Mouse (Mus musculus) left cerebral cortex, postnatal 10 days (tissue): Measurements from ENCODE around the gene Rxfp4. TPM values are rescaled to one million over a fixed set of nuclear protein-coding genes. Genes with fewer than 3 reads are reported as not detected.

ENCODE experiments used
- DNase-seq, 2 experiments: peaks; one replicate each; pipeline ENCODE4 v3.0.0; 2021 to 2022; ENCODE audit warnings: low spot score in 2 of 2, mixed read lengths in 1 of 2; ENCODE audit errors: extremely low spot score in 1 of 2
- intact Hi-C: fragments of 180-260 bp; cut with DNase I; formaldehyde crosslinking; loops from one replicate; pipeline ENCODE4 v1.15.1; 2025
- total RNA-seq, 2 experiments: library from RNA; stranded (reverse); gene quantifications; 2 replicates each; pipeline ENCODE4 v1.2.3; 2021

Rxfp4 gene
- total RNA-seq, 2 experiments from 2014 or later: not detected

DNA sequence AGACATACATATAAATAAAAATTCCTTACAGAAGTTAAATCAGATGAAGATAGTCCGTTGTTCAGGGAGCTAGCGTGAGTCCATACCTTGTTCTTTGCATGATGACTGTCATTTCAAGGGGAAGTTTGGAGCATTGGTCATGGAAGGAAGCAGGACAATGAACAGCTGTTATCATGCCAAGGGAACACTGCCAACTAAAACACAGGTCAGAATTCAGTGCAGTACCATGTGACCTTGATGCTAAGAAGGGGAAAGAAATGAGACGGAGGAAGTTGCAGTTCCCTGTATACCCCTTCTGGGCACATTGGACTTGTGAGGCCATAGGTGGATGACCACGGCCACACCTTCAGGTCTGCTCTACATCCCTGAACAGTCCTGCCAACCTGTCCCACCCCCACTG, 1.7 kb upstream of the Rxfp4 start:
- intact Hi-C loops: no loop called here
- no peak for DNase-seq

DNA sequence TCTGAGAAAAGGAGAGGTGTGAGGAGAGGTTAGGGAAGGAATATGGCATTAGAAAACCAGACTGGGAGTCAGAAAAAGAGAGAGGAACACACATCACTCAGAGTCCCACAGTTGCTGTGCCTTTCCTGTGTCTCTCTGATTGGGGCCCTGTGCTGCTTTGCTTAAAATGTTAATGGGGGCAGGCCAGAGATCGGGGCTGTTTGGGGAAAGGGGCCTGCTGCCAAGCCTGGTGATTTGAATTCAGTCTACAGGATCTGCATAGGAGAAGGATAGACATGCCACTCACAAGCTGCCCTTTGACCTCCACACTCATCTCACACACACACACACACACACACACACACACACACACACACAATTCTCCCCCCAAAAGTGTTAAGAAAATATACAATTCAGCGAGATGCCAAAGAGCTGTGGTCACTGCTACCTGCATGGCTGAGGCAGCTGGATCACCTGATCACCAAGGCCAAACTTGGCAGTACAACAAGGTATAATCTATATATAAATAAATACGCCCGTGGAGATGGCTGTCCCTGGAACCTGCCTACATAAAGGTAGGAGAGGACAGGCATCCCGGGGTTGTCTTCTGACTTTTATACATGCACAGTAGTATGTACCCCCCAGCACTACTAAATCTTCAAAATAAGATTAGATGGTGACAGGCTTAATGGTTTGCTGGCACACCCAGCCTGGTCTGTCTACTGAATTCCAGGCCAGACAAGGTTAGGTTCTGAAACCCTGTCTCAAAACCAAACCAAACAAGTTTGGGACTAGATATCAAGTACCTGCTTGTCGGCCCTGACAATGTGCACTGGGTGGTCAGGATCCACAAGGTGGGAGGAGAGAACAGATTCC, 801 bp upstream of the Rxfp4 start:
- no peak for DNase-seq
- intact Hi-C loops: no loop called here

DNA sequence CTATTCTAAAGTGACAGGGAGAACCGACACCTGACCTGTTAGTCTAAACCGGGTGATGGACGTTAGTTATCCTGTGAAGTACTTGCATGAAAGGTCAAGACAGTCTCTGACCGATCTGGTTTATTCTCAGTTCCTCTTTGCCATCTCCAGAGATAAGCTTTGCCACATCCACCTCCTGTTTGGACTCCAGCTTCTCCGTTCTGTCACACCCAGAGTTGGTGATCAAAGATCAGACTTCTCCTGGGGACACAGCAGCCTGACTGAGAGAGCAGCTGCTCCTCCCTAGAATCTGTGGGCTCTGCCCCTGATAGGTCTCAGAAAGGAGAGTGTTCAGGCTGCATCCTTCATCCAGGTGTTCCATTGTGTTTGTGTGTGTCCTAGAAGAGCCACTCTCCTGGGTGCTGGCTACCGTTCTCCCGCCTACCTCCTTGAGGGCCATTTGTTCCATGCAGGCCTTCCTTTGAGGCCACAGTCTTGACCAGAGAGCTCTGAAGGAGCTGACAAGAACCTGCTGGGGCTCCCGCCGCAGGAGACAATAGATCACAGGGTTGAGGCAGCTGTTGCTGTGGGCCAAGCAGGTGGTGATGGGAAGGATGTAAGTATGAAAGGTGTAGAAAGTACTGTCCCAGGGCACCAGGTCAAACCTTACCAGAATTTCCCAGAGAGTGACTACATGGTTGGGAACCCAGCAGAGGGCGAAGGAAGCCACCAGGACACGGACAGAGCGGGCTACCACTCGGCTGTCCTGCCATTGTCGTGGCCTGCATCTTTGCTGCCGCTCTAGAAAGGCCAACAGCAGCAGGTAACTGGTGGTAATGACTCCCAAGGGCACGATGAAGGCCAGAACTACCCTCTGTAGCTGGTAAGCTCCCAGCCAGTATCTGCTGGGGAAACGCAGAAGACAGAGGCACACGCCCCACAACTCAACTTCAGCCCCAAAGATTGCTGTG, 998 bp downstream of the Rxfp4 start:
- DNase-seq: no peak
- intact Hi-C loops: no loop called here

DNA sequence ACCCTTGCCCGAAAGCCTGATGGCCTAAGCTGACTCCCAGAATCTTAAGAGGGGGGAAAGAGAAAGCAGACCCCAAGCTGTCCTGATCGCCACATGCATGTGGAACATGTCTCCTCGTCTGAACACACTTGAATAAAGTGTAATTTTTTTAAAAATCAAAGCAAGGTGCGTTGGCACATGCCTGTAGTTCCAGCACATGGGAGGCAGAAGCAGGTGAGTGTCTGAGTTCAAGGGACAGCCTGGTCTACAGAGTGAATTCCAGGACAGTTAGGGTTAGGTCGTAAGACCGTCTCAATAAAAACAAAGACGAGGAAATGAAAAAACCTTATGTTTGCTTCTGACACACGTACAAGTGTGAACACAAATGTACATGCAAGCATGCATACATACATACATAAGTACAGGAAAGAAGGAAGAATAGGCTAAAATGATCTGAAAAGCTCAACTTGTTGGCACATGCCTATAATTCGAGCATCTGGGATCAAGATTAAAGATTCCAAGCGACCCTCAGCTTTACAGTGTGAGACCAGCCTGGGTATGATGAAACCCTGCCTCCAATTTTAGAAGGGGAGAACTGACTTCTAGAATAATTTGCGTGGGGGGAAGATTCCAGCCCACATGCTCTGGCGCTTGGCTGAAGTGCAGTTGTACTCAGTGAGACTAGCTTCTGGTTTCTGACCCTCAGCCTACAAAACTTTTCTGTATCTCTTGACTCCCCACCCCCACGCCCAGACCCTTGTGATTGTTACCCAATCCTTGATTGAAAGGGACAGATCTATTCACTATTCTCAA, 2.0 kb downstream of the Rxfp4 start:
- intact Hi-C loops: no loop called here
- peak in 1 of 2 experiments; percentile 25 for DNase-seq

DNA sequence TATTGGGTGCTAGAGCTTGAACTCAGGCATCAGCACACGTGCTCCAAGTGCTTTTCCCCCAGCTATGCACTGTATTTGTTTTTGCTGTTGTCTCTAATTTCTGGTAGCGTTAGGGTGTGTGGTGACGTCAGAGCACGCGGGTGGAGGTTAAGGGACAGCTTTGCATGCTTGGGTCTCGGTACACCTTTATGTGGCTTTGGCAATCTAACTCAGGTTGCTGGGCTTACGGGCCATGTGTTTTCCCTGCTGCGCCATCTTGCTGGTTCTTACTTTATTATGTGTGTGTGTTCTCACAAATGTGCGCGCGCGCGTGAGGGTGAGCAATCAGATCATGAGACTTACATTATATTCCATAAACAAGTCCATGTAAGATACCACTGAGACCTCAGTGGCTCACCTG, 3.0 kb downstream of the Rxfp4 start:
- no peak for DNase-seq
- intact Hi-C loops: no loop called here

DNA sequence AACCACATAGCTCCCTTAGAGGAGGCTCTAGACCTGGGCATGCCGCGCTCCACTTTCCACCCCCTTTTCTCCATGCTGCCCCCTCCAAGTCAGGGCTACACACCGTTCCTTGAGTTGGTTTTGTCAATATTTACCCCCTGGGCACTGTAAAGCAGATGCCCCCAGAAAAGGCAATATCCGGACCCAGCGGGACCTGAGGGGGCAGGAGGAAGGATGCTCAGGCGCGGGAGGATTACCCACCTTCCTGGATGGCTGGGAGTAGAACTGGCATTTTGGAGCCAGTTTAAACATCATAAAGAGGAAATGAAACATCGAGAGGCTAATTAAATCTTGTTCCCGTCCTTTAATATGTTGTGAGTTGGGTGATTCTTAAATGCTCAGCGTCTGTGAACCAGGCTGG, 3.8 kb downstream of the Rxfp4 start:
- DNase-seq: peak in 1 of 2 experiments; percentile 22
- intact Hi-C loops: no loop called here

DNA sequence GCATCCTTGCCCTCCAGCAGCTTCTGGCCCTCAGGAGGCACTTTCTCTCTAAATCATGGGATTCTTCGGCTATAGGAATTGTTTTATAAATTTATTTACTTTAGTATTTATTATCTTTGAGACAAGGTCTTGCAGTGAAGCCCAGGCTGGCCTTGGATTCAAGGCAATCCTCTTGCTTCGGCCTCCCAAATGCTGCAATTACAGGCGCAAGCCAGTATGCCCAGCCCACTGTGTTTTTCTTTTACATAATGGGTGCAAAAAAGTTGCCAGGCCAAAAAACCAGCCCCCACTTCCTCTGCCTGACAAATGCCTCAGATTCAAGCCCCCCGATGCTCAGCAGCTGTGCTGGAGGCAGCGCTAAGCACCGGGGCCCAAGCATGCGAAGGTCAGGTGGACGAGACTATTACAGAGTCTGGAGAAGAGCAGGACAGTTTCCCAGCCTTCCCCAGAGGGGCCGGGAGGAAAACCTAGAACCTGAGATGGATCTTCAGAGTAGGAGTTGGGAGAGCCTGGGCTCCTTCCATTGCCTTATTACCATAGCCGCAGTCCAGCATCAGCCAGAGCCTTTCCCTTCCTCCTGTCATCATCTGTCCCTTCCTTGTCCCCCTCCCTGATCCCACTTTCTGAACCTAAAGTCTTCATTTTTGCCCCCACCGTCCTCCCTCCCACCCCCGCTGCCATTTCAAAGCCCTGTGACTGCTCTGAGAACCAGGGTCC, 4.3 kb downstream of the Rxfp4 start:
- intact Hi-C loops: no loop called here
- no peak for DNase-seq

DNA sequence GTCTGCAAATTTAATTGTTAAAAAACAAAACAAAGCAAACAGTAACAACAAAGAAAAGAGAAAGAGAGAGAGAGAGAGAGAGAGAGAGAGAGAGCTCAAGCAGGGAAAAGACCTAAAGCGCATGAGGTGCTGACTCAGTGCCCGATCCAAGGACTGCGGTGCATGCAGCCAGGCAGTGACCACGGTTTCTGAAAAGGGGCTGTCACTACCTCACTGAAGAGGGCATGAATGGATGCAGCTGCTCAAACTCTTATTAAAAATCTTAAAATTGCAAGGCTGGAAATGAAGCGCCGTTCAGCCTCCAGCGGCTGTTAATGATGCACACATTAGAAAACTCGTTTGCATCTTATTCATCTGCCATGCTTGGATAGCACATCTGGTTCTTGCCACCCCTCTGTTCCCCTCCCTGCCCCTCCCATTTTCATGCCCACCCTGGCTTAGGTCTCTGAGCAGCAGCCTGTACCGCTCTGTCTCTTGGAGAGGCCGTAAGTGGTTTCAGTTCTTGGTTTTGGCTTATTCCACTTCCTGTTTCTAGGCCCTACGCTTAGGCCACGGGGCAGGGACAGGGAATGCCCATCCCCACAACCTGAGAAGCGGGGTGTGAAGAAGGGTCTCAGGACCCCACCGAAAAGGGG, 5.0 kb downstream of the Rxfp4 start:
- intact Hi-C loops: no loop called here
- DNase-seq: no peak

DNA sequence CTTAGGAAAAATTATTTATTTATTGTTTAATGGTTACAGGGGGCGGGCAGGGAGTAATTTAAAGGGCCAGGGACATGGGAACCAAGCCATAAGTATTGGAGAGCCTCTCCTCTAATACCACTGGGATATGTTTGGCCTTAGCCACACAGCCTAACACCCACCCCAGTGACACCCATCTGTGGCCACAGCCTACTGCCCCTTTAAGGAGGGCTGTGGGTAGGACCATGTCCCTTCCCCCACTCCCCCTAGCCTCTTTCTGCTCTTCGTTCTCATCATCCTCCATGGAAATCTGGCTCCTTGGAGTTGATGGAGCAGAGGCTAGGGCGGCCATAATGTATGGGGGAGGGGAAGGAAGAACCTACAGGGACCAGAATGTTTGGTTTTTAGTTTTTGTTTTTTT, 5.9 kb downstream of the Rxfp4 start:
- DNase-seq: no peak
- intact Hi-C loops: no loop called here

DNA sequence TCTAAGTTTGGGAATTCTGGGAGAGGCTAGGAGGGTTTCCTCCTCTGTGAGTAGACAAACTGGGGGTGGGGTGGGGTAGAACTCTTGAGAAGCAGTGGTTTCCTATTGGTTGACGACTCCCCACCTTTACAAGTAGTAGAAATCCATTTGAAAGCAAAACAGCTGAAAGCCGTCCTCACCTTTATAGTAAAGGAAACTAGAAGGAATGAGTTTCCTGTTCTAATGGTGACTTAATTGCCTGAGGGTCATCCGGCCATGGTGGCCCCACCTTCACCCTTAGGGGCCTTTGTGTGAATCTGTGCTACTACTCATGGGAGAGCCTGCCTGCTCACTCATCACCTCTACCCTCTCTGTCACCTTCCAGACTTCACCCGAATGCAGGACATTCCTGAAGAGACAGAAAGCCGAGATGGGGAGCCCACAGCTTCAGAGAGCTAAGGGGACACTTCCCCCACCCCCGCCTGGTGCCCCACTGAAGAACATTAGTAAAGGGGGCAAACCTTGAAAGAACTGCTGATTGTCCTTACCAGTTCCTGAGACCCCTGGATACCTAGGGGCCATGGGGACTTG, 6.4 kb downstream of the Rxfp4 start:
- intact Hi-C loops: no loop called here

DNA sequence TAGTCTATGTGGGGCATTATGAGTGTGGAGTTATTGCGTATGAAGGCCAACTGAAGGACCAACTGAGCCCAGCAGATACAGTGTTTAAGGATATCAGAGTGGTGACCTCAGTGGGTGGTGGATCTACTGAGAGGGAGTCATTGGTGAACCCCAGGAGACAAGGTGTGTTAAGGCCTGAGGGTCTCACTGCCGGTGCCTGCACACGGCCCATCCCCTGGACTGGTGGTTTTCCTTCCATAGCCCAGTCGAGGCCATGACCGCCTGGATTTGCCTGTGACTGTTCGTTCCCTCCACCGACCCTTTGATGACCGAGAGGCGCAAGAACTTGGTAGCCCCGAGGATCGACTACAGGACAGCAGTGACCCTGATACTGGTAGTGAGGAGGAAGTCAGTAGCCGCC, 7.0 kb downstream of the Rxfp4 start:
- peak in 1 of 2 experiments; percentile 21 for DNase-seq

More for the DNA sequence above, 6.4 kb downstream of the Rxfp4 start:
- DNase-seq: no peak

DNA sequence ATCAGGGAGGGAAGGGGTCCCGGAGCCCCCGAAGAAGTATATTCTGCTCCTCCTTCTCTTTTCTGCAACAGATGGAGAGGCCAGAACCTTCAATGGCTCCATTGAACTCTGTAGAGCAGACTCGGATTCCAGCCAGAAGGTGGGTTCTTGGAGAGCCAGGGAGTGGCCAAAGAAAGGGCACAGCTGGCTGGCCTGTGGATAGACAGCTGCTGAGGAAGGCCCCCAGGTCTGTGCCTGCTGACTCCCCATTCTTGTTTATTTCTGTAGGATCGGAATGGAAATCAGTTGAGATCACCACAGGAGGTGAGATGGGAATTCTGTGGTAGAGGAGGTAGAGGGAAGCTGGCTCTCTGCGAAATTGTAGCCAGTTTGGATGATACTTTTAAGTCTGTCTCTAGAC, 9.9 kb downstream of the Rxfp4 start:
- intact Hi-C loops: loop anchor here (5.0 kb wide), 1 partner anchor 36 kb away; the partner anchor contains the start of gene Arhgef2
- DNase-seq: no peak

More for the DNA sequence above, 7.0 kb downstream of the Rxfp4 start:
- intact Hi-C loops: no loop called here

DNA sequence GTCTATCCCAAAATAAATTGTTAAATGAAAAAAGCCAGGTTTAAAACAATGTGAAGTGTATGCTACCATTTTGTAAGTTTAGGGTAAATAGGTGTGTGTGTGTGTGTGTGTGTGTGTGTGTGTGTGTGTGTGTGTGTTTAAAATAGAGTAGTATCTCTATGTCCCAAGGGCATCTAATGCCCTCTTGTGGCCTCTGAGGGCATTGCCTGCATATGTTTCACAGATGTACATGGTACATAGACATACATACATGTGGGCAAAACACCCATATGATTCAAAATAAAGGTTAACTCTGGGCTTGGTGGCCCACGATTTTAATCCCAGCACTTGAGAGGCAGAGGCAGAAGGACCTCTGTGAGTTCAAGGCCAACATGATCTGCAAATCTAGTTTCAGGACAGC, 12.3 kb downstream of the Rxfp4 start:
- DNase-seq: peak in 1 of 2 experiments; percentile 69
- intact Hi-C loops: loop anchor here (5.0 kb wide), 1 partner anchor 33 kb away; the partner anchor contains the start of gene Arhgef2

DNA sequence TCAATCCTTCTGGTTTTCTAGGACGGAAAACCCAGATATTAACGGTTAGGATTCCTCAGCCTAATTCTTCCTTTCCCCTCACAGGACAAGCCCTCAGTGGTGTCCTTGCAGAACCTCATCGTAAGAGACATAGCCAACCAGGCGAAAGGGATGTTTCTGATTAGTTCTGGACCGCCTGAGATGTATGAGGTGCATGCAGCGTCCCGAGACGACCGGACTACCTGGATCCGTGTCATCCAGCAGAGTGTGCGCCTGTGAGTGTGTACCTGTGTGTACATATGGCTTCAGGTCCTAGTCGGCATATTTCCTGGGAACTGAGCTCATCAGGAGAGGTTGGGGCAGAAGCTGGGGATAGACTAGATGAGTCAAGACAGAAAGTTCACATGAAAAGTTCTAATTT, 13.7 kb downstream of the Rxfp4 start:
- no peak for DNase-seq
- intact Hi-C loops: no loop called here

DNA sequence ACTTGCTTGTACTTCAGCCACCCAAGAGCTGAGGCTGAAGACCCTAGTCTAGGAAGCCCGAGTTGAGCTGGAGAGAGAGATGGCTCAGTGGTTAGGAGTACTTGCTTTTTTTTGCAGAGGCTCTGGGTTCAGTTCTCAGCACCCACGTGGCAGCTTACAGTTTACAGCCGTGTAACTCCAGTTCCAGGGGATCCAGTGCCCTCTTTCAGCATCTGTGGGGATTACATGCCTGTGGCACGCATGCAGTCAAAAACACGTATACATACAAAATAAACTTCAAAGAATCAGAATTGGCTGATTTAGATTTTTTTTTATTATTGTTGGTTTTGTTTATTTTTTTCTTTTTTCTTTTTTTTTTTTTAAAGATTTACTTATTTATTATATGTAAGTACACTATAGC, 15.8 kb downstream of the Rxfp4 start:
- intact Hi-C loops: no loop called here
- DNase-seq: no peak

DNA sequence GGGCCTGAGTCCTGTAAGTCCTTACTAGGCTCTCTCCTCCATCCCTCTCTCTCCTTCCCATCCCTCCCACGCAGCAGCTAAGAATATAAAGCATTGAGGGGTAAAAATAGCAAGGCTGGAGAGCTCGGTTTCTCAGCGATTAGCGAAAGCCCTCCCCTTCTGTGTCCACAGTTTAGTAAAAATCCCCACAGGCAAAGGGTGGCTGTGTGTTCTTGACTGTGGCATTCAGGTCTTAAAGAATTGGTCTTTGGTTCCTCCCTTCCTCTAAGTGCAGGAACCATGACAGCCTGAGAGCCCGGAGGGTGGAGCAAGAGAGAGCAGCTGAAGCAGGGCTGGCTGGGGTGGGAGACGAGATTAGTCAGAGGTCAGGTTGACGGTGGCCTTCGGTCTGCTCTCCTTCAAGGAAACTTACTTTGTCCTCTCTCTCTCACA, 16.4 kb downstream of the Rxfp4 start:
- intact Hi-C loops: no loop called here
- no peak for DNase-seq

DNA sequence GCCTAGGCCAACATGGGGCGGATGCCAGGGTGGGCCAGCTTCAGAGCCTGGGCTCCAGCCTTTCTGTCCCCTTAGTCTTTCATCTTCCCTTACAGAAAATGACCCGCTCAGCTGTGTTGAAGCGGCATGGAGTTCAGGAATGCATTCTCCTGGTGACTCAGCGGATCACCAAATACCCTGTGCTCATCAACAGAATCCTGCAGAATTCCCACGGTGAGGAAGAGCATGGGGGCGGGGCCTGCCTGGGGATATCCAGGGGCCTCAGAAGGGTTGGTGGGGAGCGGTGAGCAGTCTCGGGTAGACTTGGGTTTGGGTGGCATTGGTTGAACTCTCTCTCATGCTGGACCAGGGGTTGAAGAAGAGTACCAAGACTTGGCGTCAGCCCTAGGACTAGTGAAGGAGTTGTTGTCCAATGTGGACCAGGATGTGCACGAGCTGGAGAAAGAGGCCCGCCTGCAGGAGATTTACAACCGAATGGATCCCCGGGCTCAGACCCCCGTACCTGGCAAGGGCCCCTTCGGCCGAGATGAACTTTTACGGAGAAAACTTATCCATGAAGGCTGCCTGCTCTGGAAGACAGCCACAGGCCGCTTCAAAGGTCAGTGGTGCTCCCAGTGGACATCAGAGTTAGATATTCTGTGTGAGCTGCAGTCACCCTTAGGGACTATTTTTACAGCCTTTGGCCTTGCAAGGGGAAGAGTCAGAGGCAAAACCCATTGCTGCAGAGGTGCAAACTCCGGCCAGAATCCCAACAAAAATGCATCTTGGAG, 17.3 kb downstream of the Rxfp4 start:
- DNase-seq: peak in 1 of 2 experiments; percentile 40
- intact Hi-C loops: no loop called here
